Mouse (Mus musculus) neural tube, embryonic 14.5 days (tissue): ENCODE results near the gene Rad51d. TPM values are rescaled to one million over a fixed set of nuclear protein-coding genes. Genes with fewer than 3 reads are reported as not detected.

Source experiments
- ATAC-seq: fragments of 200-750 bp; cut with Nextera tagmentation; 2 replicates; pipeline ENCODE4 v1.8.0; 2017; ENCODE audit warnings: low read depth, mild to moderate bottlenecking, moderate TSS enrichment, moderate library complexity
- H3K27ac ChIP-seq: fragments of 300-500 bp; sonication (generic); 2 replicates; pipeline ENCODE4 v1.5.1; 2014; ENCODE audit warnings: low read depth, mild to moderate bottlenecking, control low read depth, low read length, moderate library complexity, mixed read lengths
- H3K27me3 ChIP-seq: fragments of 300-500 bp; sonication (generic); 2 replicates; pipeline ENCODE4 v1.6.1; 2014; ENCODE audit warnings: low read length; ENCODE audit not compliant: control insufficient read depth, insufficient read depth
- H3K36me3 ChIP-seq: fragments of 300-500 bp; sonication (generic); 2 replicates; pipeline ENCODE4 v1.6.1; 2014; ENCODE audit warnings: low read length, mixed read lengths; ENCODE audit not compliant: control insufficient read depth, insufficient read depth
- H3K4me1 ChIP-seq: fragments of 300-500 bp; sonication (generic); 2 replicates; pipeline ENCODE4 v1.6.1; 2014; ENCODE audit warnings: low read length; ENCODE audit not compliant: control insufficient read depth, insufficient read depth
- H3K4me2 ChIP-seq: fragments of 300-500 bp; sonication (generic); 2 replicates; pipeline ENCODE4 v1.6.1; 2014; ENCODE audit warnings: mild to moderate bottlenecking, low read depth, low read length, control low read depth
- H3K4me3 ChIP-seq: fragments of 300-500 bp; sonication (generic); 2 replicates; pipeline ENCODE4 v1.5.1; 2014; ENCODE audit warnings: low read depth, low read length, control low read depth, mixed read lengths
- H3K9ac ChIP-seq: fragments of 300-500 bp; sonication (generic); replicated peaks from 2 replicates; pipeline ENCODE4 v1.6.1; 2014; ENCODE audit warnings: low read depth, mild to moderate bottlenecking, control low read depth, low read length, mixed read lengths
- H3K9me3 ChIP-seq: fragments of 300-500 bp; sonication (generic); 2 replicates; pipeline ENCODE4 v1.6.1; 2016; ENCODE audit warnings: low read length; ENCODE audit not compliant: control insufficient read depth
- WGBS: fragments of 180-500 bp; shearing (Covaris S2); extraction: QIAGEN DNeasy Blood & Tissue Kit; methylation state at CpG from one replicate; pipeline ENCODE4 v1.1.7; 2014; 5-methylcytosine and 5-hydroxymethylcytosine counted together
- polyA plus RNA-seq: library from polyadenylated mRNA; unstranded; fragments of >200 nt; fragmentation: Nextera tagmentation; extraction: Ambion mirVana; gene quantifications from 2 replicates; pipeline ENCODE4 v1.2.1, GENCODE M21; 2014

Rad51d gene
- polyA plus RNA-seq, 1 experiment from 2014 or later = 14.4 TPM

GRCm38 (mm10) chr11:82904952-82905351 lies 14.5 kb upstream of the Rad51d start:
- Histone ChIP-seq H3K4me3 (no peak overlapping the region), H3K9ac (no peak overlapping the region), H3K36me3 (peaks cover 45% of the 10 kb centered on the region), H3K9me3 (no peaks in the 10 kb centered on the region), H3K27ac (no peak overlapping the region), H3K4me1 (peaks cover 5% of the 10 kb centered on the region; the same call in 1 of the 2 replicates), H3K4me2 (no peak overlapping the region), H3K27me3 (no peaks in the 10 kb centered on the region)
- 73% methylated on average over 8 of the region's 8 CpGs for WGBS
- no peak for ATAC-seq

DNA sequence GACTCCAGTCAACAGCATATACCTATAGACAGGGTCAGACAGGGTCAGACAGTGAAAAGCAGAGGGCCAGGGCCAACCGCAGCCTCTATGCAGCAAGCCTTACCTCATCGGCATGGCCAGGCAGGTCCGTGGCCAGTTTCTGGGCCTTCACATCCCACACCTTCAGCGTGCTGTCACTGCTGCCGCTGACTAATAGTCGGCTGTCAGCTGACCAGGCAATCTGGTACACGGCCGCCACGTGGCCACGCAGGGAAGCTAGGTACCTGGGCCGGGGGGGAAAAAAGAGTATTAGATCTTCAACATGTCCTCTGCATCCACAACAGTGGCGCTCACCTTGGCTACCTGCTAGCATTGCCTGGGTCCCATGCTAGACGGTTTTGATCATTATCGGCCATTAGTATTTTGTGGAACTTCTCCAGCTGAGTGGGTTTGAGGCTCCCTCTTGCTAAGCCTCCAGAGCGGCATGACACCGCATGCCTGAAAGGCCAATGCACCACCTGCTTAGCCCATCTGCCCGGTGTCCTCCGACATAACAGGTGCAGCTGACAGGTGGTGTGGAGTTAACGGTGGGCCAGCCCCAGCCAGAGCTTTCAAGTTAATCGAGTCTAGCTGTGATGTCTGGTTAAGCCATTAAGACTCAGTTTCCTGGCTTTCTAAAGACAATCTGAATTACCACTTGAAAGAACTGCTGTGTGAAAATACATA lies 11.3 kb upstream of the Rad51d start:
- no peak overlapping the region for H3K9ac ChIP-seq

GRCm38 (mm10) chr11:82899720-82900119 lies 9.3 kb upstream of the Rad51d start:
- H3K4me3 ChIP-seq = no peak overlapping the region
- H3K4me1 ChIP-seq = no peaks in the 10 kb centered on the region
- H3K9ac ChIP-seq = no peak overlapping the region
- no peak overlapping the region for H3K27ac ChIP-seq
- H3K36me3 ChIP-seq = peaks cover 50% of the 10 kb centered on the region
- no peaks in the 10 kb centered on the region for H3K27me3 ChIP-seq
- no peaks in the 10 kb centered on the region for H3K9me3 ChIP-seq
- WGBS = 91% methylated on average over 5 of the region's 5 CpGs
- H3K4me2 ChIP-seq = no peak overlapping the region
- ATAC-seq = no peak

More for the DNA sequence above, 11.3 kb upstream of the Rad51d start:
- H3K4me2 ChIP-seq = no peak overlapping the region
- H3K27me3 ChIP-seq = no peaks in the 10 kb centered on the region
- 94% methylated on average over 20 of the region's 20 CpGs for WGBS
- ATAC-seq = no peak
- H3K36me3 ChIP-seq = peaks cover 56% of the 10 kb centered on the region
- no peak overlapping the region for H3K4me3 ChIP-seq
- no peaks in the 10 kb centered on the region for H3K9me3 ChIP-seq
- no peaks in the 10 kb centered on the region for H3K4me1 ChIP-seq
- H3K27ac ChIP-seq = no peak overlapping the region

DNA sequence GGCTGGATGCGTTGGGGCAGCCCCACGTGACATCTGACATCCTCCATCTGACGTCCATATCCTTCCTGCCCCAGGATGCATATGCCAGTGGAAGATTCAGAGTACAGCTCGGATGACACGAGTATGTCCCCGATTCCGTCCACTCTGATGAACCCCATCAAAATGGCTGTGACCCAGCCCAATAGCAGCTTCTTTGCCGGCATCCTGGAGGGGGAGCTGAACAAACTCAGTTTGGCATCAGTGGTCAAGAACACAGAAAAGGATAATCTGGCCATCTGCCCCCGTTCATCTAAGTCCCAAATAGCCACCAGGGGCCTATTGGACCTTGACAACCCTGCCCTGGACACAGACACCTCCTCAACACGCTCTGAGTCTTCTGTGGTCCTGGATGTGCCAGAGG lies 7.1 kb upstream of the Rad51d start:
- Histone ChIP-seq H3K36me3 (peaks cover 32% of the 10 kb centered on the region), H3K27ac (no peak overlapping the region), H3K4me2 (no peak overlapping the region), H3K27me3 (no peaks in the 10 kb centered on the region), H3K9ac (no peak overlapping the region), H3K4me1 (no peaks in the 10 kb centered on the region), H3K9me3 (no peaks in the 10 kb centered on the region), H3K4me3 (no peak overlapping the region)
- 87% methylated on average over 10 of the region's 10 CpGs for WGBS
- no peak for ATAC-seq

- no peak within 1 kb of the TSS for H3K4me3 ChIP-seq
- peaks cover 10% of the 10 kb centered on the region; the same call in 1 of the 2 replicates for H3K4me1 ChIP-seq
- no peak within 1 kb of the TSS for H3K9ac ChIP-seq
- H3K4me2 ChIP-seq = no peak within 1 kb of the TSS
- H3K27me3 ChIP-seq = no peaks in the 10 kb centered on the region
- 55% methylated on average over 7 of the region's 7 CpGs for WGBS
- no peak for ATAC-seq
- H3K9me3 ChIP-seq = no peaks in the 10 kb centered on the region
- H3K36me3 ChIP-seq = no peaks in the 10 kb centered on the region
- no peak within 1 kb of the TSS for H3K27ac ChIP-seq
Observed at GRCm38 (mm10) chr11:82891936-82892335, 1.5 kb upstream of the Rad51d start, which contains the start of gene Fndc8. TSS of gene Fndc8 (plus strand) at chr11:82892124.

DNA sequence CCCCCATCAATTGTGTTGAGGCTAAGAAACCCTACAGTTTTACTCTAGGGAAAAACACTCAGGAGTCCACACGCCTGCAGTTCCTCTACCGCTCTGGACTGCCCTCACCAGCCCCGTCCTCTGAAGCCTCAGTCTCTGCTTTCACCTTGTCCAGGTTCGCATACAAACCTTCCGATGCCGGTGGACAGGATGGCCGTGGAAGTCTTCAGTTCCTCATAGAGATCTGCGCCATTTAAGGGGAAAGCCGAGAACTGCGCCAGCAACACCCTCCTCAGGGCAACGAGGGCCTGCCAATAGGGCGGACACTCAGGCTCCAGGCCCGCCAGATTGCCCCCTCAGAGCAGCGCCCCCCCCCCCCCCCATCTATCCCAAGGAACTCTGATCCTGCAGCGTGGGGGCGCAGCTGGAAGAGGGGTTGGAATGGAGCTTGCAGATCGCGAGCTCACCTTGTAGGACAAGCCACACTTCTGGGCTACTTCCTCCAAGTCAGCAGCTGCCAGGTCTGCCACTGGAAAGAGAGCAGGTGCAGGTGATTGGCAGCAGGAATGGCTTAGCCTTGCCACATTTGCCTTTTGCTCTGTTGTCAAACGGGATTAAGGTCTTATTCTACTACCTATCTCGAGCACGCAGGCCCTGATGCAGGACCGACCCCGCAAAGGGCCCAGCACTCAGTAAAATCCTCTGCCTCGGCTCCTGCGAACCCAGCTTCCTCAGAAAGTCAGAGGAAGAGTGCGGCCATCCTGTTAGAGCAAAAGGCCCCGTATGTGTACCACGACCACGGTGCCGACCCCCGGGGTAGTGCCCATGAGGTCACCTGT lies 681 bp downstream of the Rad51d start:
- ATAC-seq = peak; percentile 52
- Histone ChIP-seq H3K27me3 (no peaks in the 10 kb centered on the region), H3K9me3 (no peaks in the 10 kb centered on the region), H3K4me1 (peaks cover 10% of the 10 kb centered on the region; the same call in 1 of the 2 replicates), H3K4me2 (peak overlapping the region; percentile 87), H3K27ac (no peak overlapping the region; the same call in 1 of the 2 replicates), H3K9ac (peak overlapping the region; percentile 68), H3K36me3 (no peaks in the 10 kb centered on the region), H3K4me3 (peak overlapping the region; percentile 54)
- 9% methylated on average over 31 of the region's 31 CpGs for WGBS

GRCm38 (mm10) chr11:82888491-82888946 lies 1.9 kb downstream of the Rad51d start:
- Histone ChIP-seq H3K27ac (no peak overlapping the region), H3K27me3 (no peaks in the 10 kb centered on the region), H3K4me3 (no peak overlapping the region), H3K36me3 (no peaks in the 10 kb centered on the region), H3K9ac (0 out of 2 replicates have a peak overlapping the region, but pooled peaks have one; percentile 12), H3K9me3 (no peaks in the 10 kb centered on the region), H3K4me1 (peaks cover 10% of the 10 kb centered on the region; the same call in 1 of the 2 replicates), H3K4me2 (no peak overlapping the region)
- no peak for ATAC-seq
- WGBS = 56% methylated on average over 10 of the region's 10 CpGs

- no peak overlapping the region for H3K27ac ChIP-seq
- no peak overlapping the region for H3K4me3 ChIP-seq
- ATAC-seq = no peak
- H3K36me3 ChIP-seq = no peaks in the 10 kb centered on the region
- 93% methylated on average over 3 of the region's 3 CpGs for WGBS
- no peak overlapping the region for H3K4me2 ChIP-seq
- H3K9me3 ChIP-seq = no peaks in the 10 kb centered on the region
- H3K4me1 ChIP-seq = peaks cover 10% of the 10 kb centered on the region; the same call in 1 of the 2 replicates
- H3K9ac ChIP-seq = no peak overlapping the region
- H3K27me3 ChIP-seq = no peaks in the 10 kb centered on the region
Observed at GRCm38 (mm10) chr11:82886559-82886958, 3.9 kb downstream of the Rad51d start.

GRCm38 (mm10) chr11:82883180-82883579 lies 7.2 kb downstream of the Rad51d start:
- Histone ChIP-seq H3K27me3 (no peaks in the 10 kb centered on the region), H3K27ac (no peak overlapping the region), H3K36me3 (no peaks in the 10 kb centered on the region), H3K4me3 (no peak overlapping the region), H3K4me2 (no peak overlapping the region), H3K9me3 (no peaks in the 10 kb centered on the region), H3K9ac (no peak overlapping the region), H3K4me1 (no peaks in the 10 kb centered on the region)
- ATAC-seq = no peak
- WGBS = 60% methylated on average over 8 of the region's 8 CpGs
